Mouse (Mus musculus) spleen, postnatal 10 days (tissue): ENCODE data around the gene Zfp341.

ENCODE experiments used
- DNase-seq, 2 experiments: peaks; one replicate each; pipeline ENCODE4 v3.0.0; 2021 to 2022; ENCODE audit warnings: low spot score in 2 of 2

The Zfp341 gene

DNA sequence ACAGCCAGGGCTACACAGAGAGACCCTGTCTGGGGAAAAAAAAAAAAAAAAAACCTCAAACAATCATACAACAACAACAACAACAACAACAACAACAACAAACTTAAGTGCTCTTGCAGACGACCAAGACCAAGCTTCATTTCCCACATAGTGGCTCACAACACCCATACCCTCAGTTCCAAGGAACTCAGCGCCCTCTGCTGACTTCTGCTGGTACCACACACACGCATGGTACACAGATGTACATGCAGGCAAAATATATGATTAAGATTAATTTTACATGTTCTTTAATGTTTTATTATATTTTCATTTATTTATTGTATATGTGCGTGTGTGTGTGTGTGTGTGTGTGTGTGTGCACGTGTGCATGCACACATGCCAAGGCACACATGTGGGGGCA lies 26.7 kb upstream of the Zfp341 start:
- peak; percentile 38 to 80 for DNase-seq

DNA sequence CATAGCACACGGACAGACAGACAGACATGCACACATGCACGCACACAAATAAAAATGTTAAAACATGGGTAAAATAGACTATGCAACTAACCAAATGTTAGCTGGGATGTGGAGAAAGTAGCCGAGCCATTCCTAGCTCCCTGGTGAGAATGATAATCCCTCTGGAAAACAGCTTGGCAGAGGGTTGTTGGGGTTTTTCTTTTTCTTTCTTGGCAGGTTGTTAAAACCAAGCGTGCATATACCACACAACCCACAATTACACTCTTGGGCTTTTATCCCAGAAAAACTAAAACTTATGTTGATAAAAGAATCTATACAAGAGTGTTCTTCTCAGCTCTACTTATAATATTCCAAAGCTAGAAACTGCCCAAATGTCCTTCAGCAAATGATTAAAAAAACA lies 24.0 kb upstream of the Zfp341 start:
- DNase-seq = no peak

DNA sequence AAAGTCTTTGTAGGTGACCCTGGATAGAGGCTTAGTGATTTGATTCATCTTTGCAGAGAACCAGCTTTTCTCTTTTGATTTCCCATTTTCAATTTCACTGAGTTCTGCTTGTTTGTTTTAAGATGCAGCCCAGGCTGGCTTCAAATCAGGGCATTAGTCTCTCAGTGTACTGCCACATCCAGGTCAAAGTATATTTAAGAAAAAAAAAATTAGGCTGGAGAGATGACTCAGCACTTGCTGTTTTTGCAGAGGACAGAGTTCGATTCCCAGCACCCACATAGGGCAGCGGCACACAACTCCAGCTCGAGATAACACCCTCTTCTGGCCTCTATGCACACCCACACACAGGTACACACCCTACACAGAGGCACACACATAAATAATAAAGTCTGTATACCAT lies 21.9 kb upstream of the Zfp341 start:
- no peak for DNase-seq

DNA sequence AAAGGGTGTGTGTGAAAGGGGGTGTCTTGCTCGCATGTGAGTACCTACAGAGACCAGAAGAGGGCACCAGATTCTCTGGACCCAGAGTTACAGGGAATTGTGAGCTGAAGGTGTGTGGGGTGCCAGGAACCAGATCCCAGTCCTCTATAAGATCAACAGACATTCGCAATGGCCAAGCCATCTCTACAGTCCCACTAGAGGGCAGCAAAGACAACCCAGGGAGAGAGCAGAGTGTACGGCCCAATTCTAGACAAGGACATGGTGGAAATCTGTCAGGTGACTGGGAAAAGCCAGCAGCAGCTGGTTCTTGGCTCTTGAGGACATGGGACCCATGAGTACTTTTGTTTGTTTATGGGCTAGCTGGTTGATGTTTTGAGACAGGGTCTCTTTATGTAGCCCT lies 20.1 kb upstream of the Zfp341 start:
- peak in 1 of 2 experiments; percentile 53 for DNase-seq

DNA sequence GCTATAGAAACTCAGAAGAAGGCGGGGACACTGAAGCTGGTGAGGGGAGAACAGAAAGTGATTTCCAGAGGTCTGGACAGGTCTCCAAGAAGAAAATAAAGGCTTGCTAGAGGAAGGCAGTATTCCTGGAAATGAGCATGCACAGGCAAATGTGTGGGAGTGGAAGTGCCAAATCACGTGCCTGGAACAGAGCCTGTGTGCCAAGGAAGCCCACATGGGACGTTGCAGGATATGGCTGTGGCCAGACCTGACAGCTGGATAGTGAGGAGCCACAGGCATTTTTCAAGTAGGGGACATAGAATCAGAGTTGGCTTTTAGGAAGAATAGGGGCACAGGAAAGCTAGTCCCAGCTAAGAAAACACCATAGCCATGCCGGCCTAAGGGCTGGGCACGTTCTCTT lies 17.3 kb upstream of the Zfp341 start:
- DNase-seq = no peak

DNA sequence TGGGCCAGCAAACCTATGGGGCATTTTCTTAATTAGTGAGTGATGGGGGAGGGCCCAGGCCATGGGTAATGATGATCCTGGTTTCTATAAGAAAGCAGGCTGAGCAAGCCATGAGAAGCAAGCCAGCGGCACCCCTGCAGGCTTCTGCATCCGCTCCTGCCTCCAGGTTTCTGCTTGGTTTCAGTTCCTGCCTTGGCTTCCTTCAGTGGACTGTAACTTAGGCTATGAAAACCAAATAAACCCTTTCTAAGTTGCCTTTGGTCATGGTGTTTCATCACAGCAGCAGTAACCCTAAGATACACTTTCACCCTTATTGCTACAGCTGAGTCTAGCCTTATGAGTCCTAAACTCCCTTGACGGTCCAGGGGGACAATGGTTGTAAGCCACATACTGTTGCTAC lies 15.7 kb upstream of the Zfp341 start:
- no peak for DNase-seq

DNA sequence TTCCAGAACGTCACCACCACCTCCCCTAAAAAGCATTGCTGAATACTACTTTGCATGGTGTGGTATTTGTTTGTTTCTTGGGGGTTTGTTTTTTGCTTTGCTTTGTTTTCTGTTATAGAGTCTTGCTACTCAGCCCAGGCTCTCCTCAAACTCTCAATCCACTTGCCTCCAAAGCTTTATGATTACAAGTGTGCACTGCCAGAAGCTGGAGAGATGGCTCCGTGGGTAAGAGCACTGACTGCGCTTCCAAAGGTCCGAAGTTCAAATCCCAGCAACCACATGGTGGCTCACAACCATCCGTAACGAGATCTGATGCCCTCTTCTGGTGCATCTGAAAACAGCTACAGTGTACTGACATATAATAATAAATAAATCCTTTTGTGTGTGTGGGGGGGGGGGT lies 12.5 kb upstream of the Zfp341 start:
- no peak for DNase-seq

DNA sequence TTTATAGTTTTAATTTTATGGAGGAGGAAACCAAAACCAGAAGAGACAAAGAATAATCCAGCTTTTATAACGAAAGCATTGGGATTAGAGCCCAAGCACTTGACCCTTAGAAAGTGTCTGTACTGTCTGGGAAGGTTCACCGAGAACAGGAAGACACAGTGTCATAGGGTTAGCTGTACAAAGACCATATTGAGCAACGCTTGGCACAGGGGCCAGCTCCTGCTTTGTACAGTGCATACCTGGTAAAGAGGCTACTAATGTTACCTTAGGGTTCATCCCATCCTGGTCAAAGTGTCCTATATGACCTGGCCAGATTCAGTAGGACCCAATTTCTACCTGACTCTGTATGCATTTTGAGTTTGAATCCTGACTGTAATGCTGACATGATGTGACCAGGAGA lies 11.8 kb upstream of the Zfp341 start:
- DNase-seq = no peak

DNA sequence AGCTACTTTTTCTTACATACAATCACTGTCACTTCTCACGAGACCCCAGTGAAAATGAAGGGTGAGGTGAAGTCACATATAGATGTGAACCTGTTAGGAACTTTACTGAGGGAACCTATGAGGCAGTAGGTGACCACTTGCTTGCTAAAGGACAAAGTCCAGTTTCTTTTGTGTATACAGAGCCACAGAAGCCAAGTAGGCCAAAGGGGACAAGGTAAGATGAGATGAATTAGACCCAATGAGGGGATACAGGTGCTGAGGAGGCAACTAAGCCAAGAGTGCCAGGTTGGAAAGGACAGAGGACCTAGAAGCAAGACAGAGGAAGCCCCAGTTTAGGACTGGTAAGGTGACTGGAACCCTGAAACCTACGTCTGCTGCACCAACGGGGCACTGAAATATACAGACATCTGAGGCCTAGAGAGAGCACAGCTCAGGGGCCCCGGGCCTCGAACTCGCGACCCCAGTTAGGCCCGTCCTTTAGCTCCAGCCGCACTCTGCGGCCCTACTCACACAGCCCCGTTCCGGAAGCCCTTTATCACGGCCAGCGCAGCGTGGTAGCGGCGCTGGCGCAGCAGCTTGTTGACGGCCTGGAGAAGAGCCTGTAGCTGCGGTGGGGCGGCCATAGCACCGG lies 10.0 kb upstream of the Zfp341 start:
- no peak for DNase-seq

DNA sequence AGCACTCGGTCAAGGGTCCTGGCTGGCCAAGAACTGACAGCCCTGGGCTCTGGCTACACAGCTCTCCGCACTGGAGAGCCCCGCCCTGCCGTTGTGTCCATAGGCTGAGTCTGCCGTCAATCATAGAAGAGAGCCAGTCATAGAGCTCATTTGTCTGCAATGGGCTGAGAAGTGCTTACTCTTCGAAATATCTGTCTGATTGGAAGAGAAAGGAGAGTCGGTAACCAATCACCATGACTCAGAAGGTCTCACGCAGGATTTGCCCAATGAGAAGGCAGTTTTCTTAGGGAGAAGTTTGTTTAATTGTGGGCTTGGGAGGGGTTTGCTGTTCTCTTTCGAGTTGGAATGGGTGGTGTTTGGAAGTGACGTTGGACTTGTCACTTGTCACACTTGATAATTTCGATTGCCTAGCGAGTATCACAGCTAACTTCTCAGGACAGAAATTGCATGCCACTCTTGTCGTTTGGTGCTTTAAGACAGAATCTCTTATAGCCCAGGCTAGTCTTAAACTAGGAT lies 9.4 kb upstream of the Zfp341 start, which contains the start of gene Pxmp4:
TSS of gene Pxmp4 (minus strand) at position 71 of the 516 bp plus-strand sequence.
- DNase-seq = peak; percentile 98 to 99

DNA sequence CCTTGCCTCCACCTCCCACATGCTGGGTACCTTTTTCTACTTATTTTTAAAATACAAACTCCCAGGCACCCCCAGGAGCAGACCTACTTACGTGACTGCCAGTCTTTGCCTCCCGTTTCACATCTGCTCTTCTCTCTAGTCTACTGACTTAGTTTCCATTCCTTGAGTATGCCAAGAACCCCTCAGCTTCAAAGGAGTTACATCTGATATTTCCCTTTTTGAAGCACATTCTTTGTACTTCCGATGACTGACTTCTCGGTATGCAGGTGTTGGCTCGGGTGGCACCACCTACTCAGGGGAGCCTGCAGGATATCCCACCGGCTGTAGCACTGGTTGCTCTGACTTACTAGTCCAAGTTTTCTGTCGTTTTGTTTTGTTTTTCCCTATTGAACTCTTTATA lies 8.9 kb upstream of the Zfp341 start:
- no peak for DNase-seq

DNA sequence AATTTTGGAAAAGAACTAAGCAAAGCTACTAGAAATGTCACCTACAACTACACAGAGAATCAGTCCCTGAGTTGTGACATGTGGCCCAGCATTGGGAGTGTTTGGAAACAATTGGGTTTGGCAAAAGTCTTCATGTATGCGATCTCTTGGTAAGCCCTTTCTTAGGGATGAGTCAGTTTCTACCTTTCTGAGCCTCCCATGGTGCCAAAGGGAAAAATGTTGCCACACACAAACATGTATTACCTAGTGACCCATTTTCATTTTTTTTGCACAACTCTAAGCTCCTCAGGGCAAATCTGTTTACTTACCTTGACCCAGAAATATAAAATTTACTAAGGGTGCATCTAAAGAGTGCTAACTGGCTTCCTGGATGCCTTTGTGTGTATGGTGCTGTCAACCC lies 6.1 kb upstream of the Zfp341 start:
- DNase-seq = no peak

DNA sequence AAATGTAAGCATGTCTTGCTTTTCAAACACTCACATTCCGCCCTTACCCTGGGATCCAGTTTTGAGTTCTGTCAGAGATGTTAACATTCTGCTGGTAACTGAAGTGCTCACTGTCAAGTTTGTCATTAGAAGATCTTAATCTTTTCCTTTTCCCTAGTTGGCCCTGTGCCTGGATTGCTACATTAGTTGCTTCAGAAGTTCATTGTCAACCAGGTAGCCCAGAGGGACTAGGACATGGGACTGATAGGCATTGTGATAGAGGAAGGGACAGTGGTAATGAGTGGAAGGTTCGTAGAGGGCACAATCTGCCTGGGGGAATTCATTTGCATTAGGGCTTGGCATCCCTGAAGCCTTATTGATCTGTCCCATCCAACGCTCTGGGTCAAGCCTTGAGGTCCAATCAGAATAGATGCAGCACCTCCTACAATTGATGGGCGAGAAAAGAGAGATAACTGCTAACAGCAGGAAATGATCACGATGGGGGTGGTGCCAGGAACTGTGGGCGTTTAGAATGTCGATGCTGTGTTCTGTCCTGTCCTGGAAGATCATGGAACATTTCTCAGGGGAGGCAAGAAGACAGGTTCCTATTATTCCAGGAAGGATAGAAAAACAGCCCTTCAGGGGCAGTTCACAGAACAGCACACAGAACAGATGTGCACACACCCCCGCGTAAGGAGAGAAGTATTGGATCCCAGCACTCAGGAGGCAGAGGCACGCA lies 3.9 kb upstream of the Zfp341 start:
- no peak for DNase-seq

DNA sequence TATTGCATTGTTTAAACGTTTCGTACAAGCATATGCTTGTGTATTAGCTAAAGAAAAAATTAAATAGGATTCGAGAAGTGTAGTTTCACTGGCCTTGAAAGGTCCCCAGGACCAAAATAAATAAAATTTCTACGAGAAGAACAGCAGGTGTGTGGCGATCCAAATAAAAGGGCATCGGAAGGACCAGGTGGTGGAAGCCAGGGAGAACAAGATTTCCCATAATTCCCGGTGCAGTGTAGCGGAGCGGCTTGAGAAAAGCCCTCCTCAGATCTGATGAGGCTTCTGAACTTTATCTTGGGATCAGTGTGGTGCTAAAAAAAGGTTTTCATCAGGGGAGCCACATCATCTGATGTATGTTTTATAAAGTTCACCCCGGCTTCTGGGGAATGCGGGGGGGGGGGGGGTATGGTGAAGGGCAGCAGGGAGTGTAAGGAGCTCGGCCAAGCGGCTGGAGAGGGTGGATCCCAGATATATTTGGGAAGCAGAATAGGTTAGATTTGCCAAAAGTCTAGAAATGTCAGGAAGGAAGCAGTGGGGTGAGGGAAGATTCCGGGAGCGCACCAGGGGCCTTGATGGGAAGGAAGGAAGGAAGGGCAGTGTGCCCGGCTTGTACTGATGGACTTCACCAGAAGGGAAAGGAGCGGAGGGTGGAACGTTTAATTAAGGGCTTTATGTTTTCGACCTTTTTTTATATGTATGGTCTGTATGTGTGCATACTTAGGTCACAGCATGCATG lies 1.9 kb downstream of the Zfp341 start:
- no peak for DNase-seq

DNA sequence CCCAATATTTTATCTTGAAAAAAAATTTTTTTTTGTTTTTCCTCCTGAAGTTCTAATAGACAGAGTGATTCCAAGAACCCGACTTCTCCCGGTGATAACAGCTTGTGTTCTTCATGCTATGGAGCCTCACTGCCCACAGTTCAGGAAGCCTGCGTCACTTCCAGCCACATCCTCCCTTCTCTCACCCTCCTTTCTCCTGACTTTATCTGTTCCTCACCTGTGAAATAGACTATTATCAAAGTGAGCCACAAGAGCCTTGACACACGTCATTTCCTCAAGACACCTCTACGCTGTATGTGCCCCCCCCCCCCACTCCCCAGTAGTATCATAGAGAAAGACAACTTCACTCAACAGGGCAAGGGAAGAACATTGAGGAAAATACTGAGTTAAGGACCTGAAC lies 2.6 kb downstream of the Zfp341 start:
- DNase-seq = no peak

DNA sequence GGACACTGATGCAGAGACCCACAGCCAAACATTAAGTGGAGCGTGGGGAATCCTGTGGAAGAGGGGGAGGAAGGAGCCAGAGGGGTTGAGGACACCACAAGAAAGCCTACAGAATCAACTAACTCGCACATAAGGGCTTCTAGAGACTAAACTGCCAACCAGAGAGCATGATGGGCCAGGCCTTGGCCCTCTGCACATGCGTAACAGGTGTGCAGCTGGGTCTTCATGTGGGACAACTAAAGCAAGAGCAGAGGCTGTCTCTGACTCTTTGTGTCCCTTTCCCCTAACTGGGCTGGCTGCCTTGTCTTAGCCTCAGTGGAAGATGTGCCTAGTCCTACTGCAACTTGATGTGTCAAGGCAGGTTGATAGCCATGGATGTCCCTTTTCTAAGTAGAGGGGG lies 4.0 kb downstream of the Zfp341 start:
- no peak for DNase-seq

DNA sequence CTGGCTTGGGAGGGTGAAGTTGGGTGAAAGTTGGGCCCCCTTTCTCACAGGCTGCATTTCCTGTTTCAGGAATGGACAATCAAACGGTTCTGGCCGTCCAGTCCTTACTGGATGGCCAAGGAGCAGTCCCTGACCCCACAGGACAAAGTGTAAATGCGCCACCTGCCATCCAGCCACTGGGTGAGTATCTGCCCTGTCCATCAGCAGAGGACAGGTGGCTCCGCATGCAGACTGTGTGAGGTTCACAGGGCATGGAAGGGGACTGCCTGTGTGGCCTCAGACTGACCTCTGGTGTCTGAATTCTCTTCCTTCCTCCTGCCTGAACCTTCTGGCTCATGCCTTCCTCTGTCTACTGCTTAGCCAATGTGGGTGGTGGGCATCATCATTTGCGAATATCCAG lies 8.6 kb downstream of the Zfp341 start:
- no peak for DNase-seq

DNA sequence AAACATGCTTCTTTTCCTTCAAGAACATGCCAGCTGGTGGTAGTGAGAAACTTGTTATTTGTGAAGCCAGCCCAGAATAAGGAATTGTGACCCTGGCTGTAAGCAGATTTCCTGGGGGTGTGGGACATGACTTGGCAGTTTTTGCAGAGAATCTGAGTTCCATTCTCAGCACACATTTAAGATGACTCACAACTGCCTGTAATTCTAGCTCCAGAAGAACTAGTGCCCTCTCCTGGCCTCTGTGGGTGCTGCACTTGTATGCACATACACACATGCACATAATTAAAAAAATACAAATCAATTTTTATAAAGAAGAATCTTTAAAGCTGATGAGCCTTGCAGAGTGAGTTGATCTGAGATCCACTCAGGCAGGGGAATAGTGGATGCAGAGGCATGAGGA lies 11.0 kb downstream of the Zfp341 start:
- no peak for DNase-seq

DNA sequence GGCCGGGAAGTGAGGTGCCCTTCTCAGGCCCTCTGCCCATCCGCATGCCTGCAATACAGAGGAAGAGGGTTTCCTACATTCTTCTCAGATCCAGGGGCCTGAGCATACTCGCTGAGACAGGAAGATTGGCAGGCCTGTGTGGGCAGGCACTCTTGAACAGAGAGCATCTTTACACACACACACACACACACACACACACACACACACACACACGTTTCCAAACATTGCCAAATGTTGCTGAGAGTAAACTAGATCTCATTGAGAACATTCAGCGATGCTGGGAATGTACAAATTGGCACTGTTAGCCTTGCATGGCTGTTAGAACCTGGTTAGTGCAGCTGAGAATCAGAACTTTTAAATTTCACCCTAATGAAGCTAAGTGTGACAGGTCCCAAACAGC lies 17.4 kb downstream of the Zfp341 start:
- DNase-seq = no peak

DNA sequence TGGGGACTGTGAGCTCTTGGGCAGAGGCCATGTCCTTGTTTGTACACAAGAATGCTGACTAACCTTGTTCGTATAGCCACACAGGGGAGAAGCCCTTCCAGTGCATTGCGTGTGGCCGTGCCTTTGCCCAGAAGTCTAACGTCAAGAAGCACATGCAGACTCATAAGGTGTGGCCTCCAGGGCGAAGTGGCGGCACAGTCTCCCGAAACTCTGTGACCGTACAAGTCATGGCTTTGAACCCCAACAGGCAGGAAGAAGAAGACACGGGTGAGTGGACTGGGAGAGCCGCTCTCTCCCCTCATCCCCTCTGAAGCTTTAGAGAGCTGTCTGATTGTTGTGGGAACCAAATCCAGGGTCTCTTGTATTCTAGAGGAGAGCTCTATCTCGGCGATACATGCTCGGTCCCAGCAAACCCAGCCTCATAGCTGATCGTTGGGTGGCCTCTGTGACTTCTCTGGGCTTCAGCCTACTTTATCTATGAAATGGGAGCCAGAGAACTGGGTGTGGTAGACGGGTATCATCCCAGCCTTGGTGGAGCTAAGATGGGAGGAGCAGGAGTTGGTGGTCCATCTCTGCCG lies 19.2 kb downstream of the Zfp341 start:
- peak; percentile 72 to 79 for DNase-seq

DNA sequence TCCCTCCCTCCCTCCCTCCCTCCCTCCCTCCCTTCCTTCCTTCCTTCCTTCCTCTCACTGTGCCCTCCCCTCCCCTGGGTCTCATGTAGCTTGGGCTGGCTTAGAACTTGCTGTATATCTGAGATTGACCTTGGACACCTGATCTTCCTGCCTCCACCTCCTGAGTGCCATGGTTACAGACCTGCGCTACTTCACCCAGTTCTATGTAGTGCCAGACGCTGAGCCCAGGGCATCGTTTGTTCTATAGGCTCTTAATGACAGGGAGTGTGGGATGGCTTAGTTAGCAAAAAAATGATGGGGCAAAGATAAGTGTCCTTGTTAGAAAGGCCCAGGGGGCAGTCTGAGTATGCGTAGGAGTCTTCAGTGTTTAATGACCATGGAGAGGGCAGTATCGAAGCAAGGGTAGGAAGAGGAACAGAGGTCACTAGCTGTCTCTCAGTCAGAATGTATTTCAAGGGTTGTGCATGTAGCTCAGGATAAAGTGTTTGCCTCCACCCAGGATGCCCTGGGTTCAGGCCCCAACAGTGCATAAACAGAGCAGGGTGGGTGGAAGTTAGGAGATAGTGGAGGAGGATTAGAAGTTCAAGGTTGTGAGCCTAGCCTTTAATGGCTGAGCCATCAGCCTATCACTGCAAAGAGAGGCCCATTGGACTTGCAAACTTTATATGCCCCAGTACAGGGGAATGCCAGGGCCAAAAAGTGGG lies 20.1 kb downstream of the Zfp341 start:
- peak in 1 of 2 experiments; percentile 50 for DNase-seq
